Mouse (Mus musculus): ENCODE results near the gene Il20rb. TPM values are rescaled to one million over a fixed set of nuclear protein-coding genes. Genes with fewer than 3 reads are reported as not detected.

The Il20rb gene
- polyA plus RNA-seq, 1 experiment, result 5.9 TPM

DNA sequence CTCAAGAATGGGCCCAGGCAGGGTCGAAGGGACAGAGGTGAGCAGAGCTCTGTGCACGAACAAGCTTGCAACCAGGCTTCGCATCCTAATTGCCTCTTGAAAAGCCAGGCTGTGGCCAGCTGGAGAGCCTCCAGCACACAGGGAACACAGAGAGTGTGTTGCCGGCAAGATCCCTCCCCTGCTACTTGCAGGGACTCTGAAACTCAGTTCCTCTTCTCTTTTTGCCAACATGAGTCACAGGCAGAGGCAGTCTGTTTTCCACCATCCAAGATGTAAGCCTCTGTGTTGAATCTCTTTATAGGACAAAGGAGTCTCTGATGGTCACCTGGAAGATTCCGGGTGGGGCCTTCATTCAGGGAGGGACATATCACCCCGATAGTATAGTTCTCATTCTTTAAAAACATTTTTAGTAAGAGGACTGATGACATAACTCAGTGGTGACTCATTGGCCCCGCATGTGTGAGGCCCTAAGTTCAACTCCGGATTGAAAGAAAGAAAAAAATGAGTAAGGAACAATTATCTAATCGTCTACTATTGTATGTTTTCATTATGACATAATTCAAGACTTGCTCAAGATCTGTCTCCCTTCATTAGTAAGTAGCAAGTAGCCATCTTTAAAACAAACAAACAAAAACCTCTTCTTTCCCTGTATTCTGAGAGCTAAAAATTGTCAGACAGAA is 46.3 kb downstream of the Il20rb start:
- peak overlapping the region; percentile 9 for H3K4me3 ChIP-seq (replicated peaks; ENCODE audit: extremely low read depth, low read depth, low read length)
- peaks cover 2% of the 10 kb centered on the region for H3K4me1 ChIP-seq (ENCODE audit: control insufficient read depth, insufficient read depth, low read length)
- DNase-seq, result peak; percentile 42
- 31% methylated on average over 9 of the region's 9 CpGs for WGBS
- no peak for TF ChIP-seq CTCF (IDR thresholded peaks at IDR 0.05; ENCODE audit: insufficient read depth, low read length)
- 0 out of 2 replicates have a peak, but pooled peaks have one; percentile 11 for TF ChIP-seq POLR2A (IDR thresholded peaks at IDR 0.05; ENCODE audit: borderline replicate concordance, extremely low read depth, low read depth, low read length)

DNA sequence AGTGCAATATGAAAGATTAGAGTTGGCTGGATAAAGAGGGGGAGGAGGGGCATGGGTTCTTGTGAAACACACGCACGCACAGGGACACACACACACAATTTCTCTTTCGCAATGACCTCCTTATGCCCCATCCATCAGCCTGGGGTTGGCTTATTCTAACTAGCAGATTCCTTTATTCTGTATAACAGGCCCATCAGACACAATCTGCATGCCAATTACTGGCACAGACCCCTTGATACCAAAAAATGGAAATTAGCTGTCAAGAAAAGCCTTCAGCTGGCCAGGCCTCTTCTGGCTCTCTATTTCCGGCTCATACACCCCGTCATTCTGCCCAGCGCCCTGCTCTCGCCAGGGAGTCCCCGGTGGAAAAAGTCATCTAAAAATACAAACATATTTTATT is 47.1 kb downstream of the Il20rb start:
- Histone ChIP-seq H3K4me3 (replicated peaks; ENCODE audit: extremely low read depth, low read depth, low read length) (no peak overlapping the region), H3K4me1 (ENCODE audit: control insufficient read depth, insufficient read depth, low read length) (peaks cover 2% of the 10 kb centered on the region)
- 63% methylated on average over 8 of the region's 8 CpGs for WGBS
- TF ChIP-seq CTCF (IDR thresholded peaks at IDR 0.05; ENCODE audit: insufficient read depth, low read length) (no peak), POLR2A (IDR thresholded peaks at IDR 0.05; ENCODE audit: borderline replicate concordance, extremely low read depth, low read depth, low read length) (no peak)
- DNase-seq, result no peak

DNA sequence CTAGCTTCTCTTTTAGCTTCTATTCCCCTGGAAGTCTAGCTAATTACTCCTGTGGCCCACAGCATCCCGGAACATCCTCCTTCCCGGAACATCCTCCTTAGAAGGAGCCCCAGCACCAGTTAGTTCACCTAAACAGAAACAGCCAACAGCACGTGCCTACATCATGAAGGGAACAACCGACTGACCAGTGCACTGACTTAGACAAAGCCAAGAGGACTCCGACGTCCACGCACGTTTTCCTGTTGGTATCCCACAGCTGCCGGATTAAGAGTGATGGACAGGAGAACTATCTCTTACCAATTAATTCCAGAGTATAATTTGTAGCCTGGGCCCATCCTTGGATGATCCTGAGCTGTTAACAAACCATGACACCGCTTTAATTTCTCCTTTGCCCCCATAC is 47.6 kb downstream of the Il20rb start:
- no peak for DNase-seq
- WGBS, result 84% methylated on average over 10 of the region's 10 CpGs
- Histone ChIP-seq H3K4me1 (ENCODE audit: control insufficient read depth, insufficient read depth, low read length) (peaks cover 2% of the 10 kb centered on the region), H3K4me3 (replicated peaks; ENCODE audit: extremely low read depth, low read depth, low read length) (no peak overlapping the region)
- no peak for TF ChIP-seq CTCF (IDR thresholded peaks at IDR 0.05; ENCODE audit: insufficient read depth, low read length)
- TF ChIP-seq POLR2A (IDR thresholded peaks at IDR 0.05; ENCODE audit: borderline replicate concordance, extremely low read depth, low read depth, low read length), result no peak

DNA sequence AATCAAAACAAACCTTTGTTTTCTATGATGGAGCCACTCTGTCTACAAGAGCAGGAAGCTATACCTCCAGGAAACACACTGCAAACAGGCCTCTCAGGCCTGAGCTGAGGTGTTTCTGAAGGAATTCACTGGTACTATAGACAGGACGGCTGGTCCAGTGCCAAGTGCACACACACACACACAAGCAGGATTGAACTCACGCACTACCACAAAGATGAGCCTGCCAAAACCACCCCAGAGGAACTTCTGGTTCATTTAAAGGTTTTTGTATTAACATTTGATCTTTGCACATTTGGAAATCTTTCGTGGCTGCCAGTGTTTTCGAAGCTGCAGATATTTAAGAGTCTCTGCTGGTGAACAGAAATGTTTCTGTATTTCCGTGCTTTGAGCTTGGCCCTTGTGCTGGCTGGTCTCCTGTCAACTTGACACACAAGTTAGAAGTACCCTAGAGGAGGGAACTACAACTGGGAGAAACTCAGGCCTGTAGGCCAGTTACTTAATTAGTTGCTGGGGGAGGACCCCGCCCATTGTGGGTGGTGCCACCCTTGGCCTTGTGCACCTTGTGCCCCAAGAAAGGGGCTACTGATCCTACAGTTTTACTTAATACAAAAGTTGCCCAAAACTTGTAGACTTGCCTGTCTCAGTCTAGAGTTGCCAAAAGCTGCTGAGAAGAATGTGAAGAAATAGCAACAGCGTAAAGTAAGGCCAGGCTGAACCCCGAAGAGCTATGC is 49.6 kb downstream of the Il20rb start:
- DNase-seq, result no peak
- TF ChIP-seq CTCF (IDR thresholded peaks at IDR 0.05; ENCODE audit: insufficient read depth, low read length) (no peak), POLR2A (IDR thresholded peaks at IDR 0.05; ENCODE audit: borderline replicate concordance, extremely low read depth, low read depth, low read length) (no peak)
- no peak overlapping the region for H3K4me3 ChIP-seq (replicated peaks; ENCODE audit: extremely low read depth, low read depth, low read length)
- 69% methylated on average over 8 of the region's 8 CpGs for WGBS
- peaks cover 2% of the 10 kb centered on the region for H3K4me1 ChIP-seq (ENCODE audit: control insufficient read depth, insufficient read depth, low read length)

DNA sequence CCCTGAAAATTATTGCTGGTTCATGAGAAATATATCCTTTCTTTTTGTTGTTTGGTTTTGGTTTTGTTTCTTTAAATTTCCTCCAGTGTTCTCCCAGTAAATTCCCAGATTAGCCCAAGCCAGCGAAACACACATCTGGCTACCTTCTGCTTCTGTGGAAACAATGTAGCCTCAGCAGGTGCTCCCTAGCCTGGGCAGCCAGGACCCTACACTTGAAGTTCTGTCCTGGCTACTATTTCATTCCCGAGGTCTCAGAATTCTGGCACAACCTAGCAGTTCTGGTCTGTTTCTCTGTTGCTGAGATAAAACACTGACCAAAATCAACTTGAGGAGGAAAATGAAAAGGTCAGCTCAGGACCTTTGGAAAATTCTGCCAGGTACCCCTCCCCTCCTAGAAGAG is 55.2 kb downstream of the Il20rb start:
- 59% methylated on average over 2 of the region's 2 CpGs for WGBS
- Histone ChIP-seq H3K4me1 (ENCODE audit: control insufficient read depth, insufficient read depth, low read length) (no peaks in the 10 kb centered on the region), H3K4me3 (replicated peaks; ENCODE audit: extremely low read depth, low read depth, low read length) (no peak overlapping the region)
- DNase-seq, result no peak
- TF ChIP-seq CTCF (IDR thresholded peaks at IDR 0.05; ENCODE audit: insufficient read depth, low read length) (no peak), POLR2A (IDR thresholded peaks at IDR 0.05; ENCODE audit: borderline replicate concordance, extremely low read depth, low read depth, low read length) (no peak)

DNA sequence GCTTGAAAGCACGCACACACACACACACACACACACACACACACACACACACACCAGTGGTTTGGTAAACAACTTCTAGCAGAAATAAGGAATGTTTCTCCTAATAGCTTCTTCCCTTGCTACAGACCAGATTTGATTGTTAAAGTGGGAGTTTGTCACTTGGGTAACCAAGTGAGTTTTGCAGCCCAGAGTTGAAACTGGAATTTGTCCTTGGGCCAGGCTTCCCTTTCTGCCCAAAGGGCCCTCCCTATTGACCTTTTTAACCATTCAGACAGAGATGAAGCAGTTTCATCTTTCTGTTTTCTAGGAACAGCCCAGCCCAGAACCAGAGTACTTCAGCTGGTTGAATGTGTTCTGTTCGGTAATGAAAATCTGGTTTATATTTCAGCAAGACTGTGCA is 55.7 kb downstream of the Il20rb start:
- no peaks in the 10 kb centered on the region for H3K4me1 ChIP-seq (ENCODE audit: control insufficient read depth, insufficient read depth, low read length)
- DNase-seq, result no peak
- TF ChIP-seq CTCF (IDR thresholded peaks at IDR 0.05; ENCODE audit: insufficient read depth, low read length), result no peak
- no peak for TF ChIP-seq POLR2A (IDR thresholded peaks at IDR 0.05; ENCODE audit: borderline replicate concordance, extremely low read depth, low read depth, low read length)
- 64% methylated on average over 2 of the region's 2 CpGs for WGBS
- no peak overlapping the region for H3K4me3 ChIP-seq (replicated peaks; ENCODE audit: extremely low read depth, low read depth, low read length)

DNA sequence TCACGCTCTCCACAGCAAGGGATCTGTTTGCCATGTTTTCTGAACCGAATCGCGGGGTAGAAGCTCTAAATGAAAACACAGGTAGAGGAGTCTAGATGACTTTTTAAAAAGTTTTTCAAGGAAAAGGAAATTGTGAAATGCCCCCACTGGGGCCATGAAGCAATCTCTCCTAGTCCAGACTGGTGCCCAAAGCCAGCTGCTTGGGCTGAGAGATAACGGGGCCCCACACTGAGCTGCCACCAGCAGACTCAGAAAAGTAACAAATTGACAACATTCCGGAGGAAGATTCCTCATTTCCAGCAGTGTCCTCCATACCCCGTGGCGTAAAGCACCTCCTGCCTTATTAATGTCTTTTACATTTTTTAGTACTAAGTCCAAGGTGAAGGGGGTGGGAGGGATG is 66.9 kb downstream of the Il20rb start:
- TF ChIP-seq POLR2A (IDR thresholded peaks at IDR 0.05; ENCODE audit: borderline replicate concordance, extremely low read depth, low read depth, low read length) (no peak), CTCF (IDR thresholded peaks at IDR 0.05; ENCODE audit: insufficient read depth, low read length) (no peak)
- Histone ChIP-seq H3K4me3 (replicated peaks; ENCODE audit: extremely low read depth, low read depth, low read length) (no peak overlapping the region), H3K4me1 (ENCODE audit: control insufficient read depth, insufficient read depth, low read length) (no peaks in the 10 kb centered on the region)
- WGBS, result 54% methylated on average over 8 of the region's 8 CpGs
- no peak for DNase-seq

DNA sequence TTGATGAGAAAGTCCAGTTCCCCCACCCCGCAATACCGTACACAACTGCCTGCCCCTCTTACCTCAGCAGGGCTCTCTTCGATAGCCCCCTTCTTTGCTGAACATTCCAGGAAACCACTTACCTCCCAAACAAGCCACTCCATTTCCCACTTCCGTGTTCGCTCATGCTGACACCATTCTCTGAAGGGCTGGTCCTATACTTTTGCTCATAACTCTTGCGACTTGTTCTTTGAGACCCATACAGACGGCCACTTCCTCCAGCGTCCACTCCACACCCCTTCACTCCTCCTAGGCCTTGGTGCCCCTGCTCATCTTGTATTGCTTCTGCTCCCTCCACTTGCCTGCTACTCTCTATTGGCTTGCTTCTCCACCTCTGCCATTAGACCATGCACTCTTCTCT is 67.5 kb downstream of the Il20rb start:
- Histone ChIP-seq H3K4me1 (ENCODE audit: control insufficient read depth, insufficient read depth, low read length) (no peaks in the 10 kb centered on the region), H3K4me3 (replicated peaks; ENCODE audit: extremely low read depth, low read depth, low read length) (no peak overlapping the region)
- TF ChIP-seq CTCF (IDR thresholded peaks at IDR 0.05; ENCODE audit: insufficient read depth, low read length), result no peak
- DNase-seq, result no peak
- WGBS, result 61% methylated on average over 8 of the region's 8 CpGs

DNA sequence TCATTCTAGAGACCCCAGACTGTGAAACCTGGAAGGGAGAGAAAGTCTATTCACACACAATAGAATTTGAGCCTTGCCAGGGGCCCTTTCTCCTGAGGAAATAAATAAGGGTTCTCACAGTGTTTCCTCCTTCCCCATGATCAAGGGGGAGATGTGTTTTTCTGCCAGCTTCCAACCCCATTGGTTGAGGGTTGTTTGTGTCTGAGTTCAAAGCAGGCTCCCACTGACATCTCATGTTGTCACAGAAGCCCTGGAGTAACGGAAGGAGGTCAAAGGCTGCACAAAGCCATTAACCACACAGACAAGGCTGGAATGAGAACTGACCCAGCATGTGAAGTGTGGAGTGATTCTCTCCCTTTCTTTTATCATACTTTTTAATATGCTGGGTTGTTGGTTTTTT is 69.8 kb downstream of the Il20rb start:
- 70% methylated on average over 1 of the region's 1 CpGs for WGBS
- DNase-seq, result no peak
- no peak overlapping the region for H3K4me3 ChIP-seq (replicated peaks; ENCODE audit: extremely low read depth, low read depth, low read length)
- TF ChIP-seq CTCF (IDR thresholded peaks at IDR 0.05; ENCODE audit: insufficient read depth, low read length), result no peak
- TF ChIP-seq POLR2A (IDR thresholded peaks at IDR 0.05; ENCODE audit: borderline replicate concordance, extremely low read depth, low read depth, low read length), result no peak
- no peaks in the 10 kb centered on the region for H3K4me1 ChIP-seq (ENCODE audit: control insufficient read depth, insufficient read depth, low read length)

DNA sequence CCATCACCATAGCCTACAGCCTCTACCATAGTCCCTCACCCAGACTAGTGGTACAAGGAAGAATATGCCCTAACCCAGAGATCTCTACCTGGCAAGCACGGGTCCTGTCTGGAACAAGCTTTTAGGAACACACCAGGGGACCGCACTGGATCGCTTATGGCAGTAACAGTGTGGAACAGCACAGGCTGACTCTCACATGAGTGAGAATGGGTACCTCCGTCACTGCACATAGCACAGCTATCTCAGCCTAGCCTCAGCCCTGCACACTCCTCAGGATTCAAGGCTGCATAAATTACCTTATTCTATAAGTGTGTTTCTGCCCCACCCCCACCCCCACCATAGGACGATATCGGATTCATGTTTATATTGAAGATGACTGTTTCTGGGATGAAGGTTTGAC is 70.3 kb downstream of the Il20rb start:
- TF ChIP-seq CTCF (IDR thresholded peaks at IDR 0.05; ENCODE audit: insufficient read depth, low read length), result no peak
- no peak for TF ChIP-seq POLR2A (IDR thresholded peaks at IDR 0.05; ENCODE audit: borderline replicate concordance, extremely low read depth, low read depth, low read length)
- Histone ChIP-seq H3K4me1 (ENCODE audit: control insufficient read depth, insufficient read depth, low read length) (no peaks in the 10 kb centered on the region), H3K4me3 (replicated peaks; ENCODE audit: extremely low read depth, low read depth, low read length) (no peak overlapping the region)
- no peak for DNase-seq
- 75% methylated on average over 6 of the region's 6 CpGs for WGBS
